Comparison of ENCODE assay signal across 25 mouse cellular contexts in the genomic region with DNA sequence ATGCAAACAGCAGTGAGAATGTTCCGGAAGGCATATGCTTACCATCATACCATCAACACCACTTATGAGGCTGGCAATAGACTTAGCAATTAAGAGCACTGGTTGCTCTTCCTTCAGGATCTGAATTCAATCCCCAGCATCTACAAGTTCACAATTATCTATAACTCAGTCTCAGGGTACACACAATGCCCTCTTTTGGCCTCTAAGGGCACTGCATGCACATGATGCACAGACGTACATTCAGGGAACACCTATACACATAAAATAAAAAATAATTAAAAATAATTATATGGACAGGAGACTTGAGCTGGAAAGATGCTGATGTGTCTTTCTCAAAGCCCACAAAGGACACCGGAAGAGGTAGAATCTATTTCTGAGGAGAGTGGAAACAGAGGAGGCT. TPM values are rescaled to one million over a fixed set of nuclear protein-coding genes. Genes with fewer than 3 reads are reported as not detected.
A peak's percentile ranks its signal among the peaks of the same experiment; 100 is the strongest.
DNase-seq lines count a peak whose midpoint lies in the region; ATAC-seq and TF ChIP-seq lines count a peak whose summit lies in the region.
"Had no signal": no experiment of that assay in that cellular context is flagged by ENCODE, and none has a peak within 500 bp of the region (broad histone marks: within the 10 kb centered on the region; RNA-seq: fewer than 3 reads in every experiment).

No protein-coding gene starts in this region.

- TF ChIP-seq EP300 in stomach, postnatal 0 days (optimal IDR thresholded peaks at IDR 0.05), result no peak

- H3K4me2 ChIP-seq in forebrain, postnatal 0 days (ENCODE audit: low read depth), result no peak overlapping the region
- no peak overlapping the region for H3K4me2 ChIP-seq in forebrain, embryonic 12.5 days
- no peak overlapping the region for H3K4me2 ChIP-seq in stomach, postnatal 0 days (replicated peaks; ENCODE audit: low read depth)
- H3K4me2 ChIP-seq: hindbrain, embryonic 14.5 days; liver, embryonic 12.5 days; neural tube, embryonic 13.5 days had no signal

- no peaks in the 10 kb centered on the region for H3K36me3 ChIP-seq in forebrain, postnatal 0 days (ENCODE audit: insufficient read depth)
- no peaks in the 10 kb centered on the region for H3K36me3 ChIP-seq in forebrain, embryonic 12.5 days (replicated peaks)
- H3K36me3 ChIP-seq in stomach, postnatal 0 days (ENCODE audit: control insufficient read depth, insufficient read depth, low read length), result no peaks in the 10 kb centered on the region
- H3K36me3 ChIP-seq: embryonic facial prominence, embryonic 10.5 days; liver, embryonic 12.5 days; neural tube, embryonic 13.5 days had no signal

- no peak for ATAC-seq in forebrain, postnatal 0 days
- ATAC-seq in forebrain, embryonic 12.5 days (ENCODE audit: low FRiP score), result no peak
- no peak for ATAC-seq in stomach, postnatal 0 days (ENCODE audit: low FRiP score, low TSS enrichment)
- ATAC-seq: forebrain, embryonic 16.5 days; liver, embryonic 12.5 days had no signal

- H3K9me3 ChIP-seq in forebrain, postnatal 0 days (ENCODE audit: low read length), result no peaks in the 10 kb centered on the region
- no peaks in the 10 kb centered on the region for H3K9me3 ChIP-seq in forebrain, embryonic 12.5 days
- no peaks in the 10 kb centered on the region for H3K9me3 ChIP-seq in stomach, postnatal 0 days (ENCODE audit: control insufficient read depth, low read length)
- H3K9me3 ChIP-seq: embryonic facial prominence, embryonic 10.5 days; liver, embryonic 12.5 days; neural tube, embryonic 13.5 days had no signal

- WGBS in forebrain, postnatal 0 days, result 87% methylated on average over 3 of the region's 3 CpGs
- WGBS in forebrain, embryonic 12.5 days, result 85% methylated on average over 3 of the region's 3 CpGs
- 85% methylated on average over 3 of the region's 3 CpGs for WGBS in stomach, postnatal 0 days

- H3K4me1 ChIP-seq in forebrain, postnatal 0 days (ENCODE audit: insufficient read depth), result no peaks in the 10 kb centered on the region
- no peaks in the 10 kb centered on the region for H3K4me1 ChIP-seq in forebrain, embryonic 12.5 days
- no peaks in the 10 kb centered on the region for H3K4me1 ChIP-seq in stomach, postnatal 0 days (replicated peaks; ENCODE audit: control insufficient read depth, insufficient read depth)
- H3K4me1 ChIP-seq: embryonic facial prominence, embryonic 10.5 days; liver, embryonic 12.5 days; neural tube, embryonic 13.5 days had no signal

- 0 out of 2 replicates have a peak, but pooled peaks have one; percentile 4 for TF ChIP-seq CTCF in forebrain, postnatal 0 days (IDR thresholded peaks at IDR 0.05; ENCODE audit: low read depth)
- peak; percentile 58 for TF ChIP-seq CTCF in layer of hippocampus, adult 2 months (conservative IDR thresholded peaks at IDR 0.05)
- peak; percentile 45 for TF ChIP-seq CTCF in stomach, postnatal 0 days (IDR thresholded peaks at IDR 0.05; ENCODE audit: low read depth)

- no peak overlapping the region for H3K9ac ChIP-seq in forebrain, postnatal 0 days
- no peak overlapping the region for H3K9ac ChIP-seq in forebrain, embryonic 12.5 days
- H3K9ac ChIP-seq in stomach, postnatal 0 days (ENCODE audit: low read length), result no peak overlapping the region
- H3K9ac ChIP-seq: hindbrain, embryonic 14.5 days; liver, embryonic 12.5 days; neural tube, embryonic 13.5 days had no signal

- H3K4me3 ChIP-seq in forebrain, postnatal 0 days (ENCODE audit: low read depth, low read length), result no peak overlapping the region
- no peak overlapping the region for H3K4me3 ChIP-seq in forebrain, embryonic 12.5 days (replicated peaks)
- no peak overlapping the region for H3K4me3 ChIP-seq in layer of hippocampus, adult 2 months
- H3K4me3 ChIP-seq in stomach, postnatal 0 days (ENCODE audit: low read depth, low read length), result no peak overlapping the region
- H3K4me3 ChIP-seq: embryonic facial prominence, embryonic 10.5 days; liver, embryonic 12.5 days; neural tube, embryonic 13.5 days had no signal

- no peaks in the 10 kb centered on the region for H3K27me3 ChIP-seq in forebrain, postnatal 0 days (ENCODE audit: insufficient read depth, low read length)
- H3K27me3 ChIP-seq in forebrain, embryonic 12.5 days, result no peaks in the 10 kb centered on the region
- H3K27me3 ChIP-seq in stomach, postnatal 0 days (ENCODE audit: control insufficient read depth, insufficient read depth, low read length), result no peaks in the 10 kb centered on the region
- H3K27me3 ChIP-seq: neural tube, embryonic 13.5 days had no signal

- H3K27ac ChIP-seq in forebrain, postnatal 0 days (ENCODE audit: low read depth, low read length), result no peak overlapping the region
- H3K27ac ChIP-seq in forebrain, embryonic 12.5 days, result no peak overlapping the region
- no peak overlapping the region for H3K27ac ChIP-seq in layer of hippocampus, adult 2 months
- H3K27ac ChIP-seq in stomach, postnatal 0 days (replicated peaks), result no peak overlapping the region
- H3K27ac ChIP-seq: embryonic facial prominence, embryonic 10.5 days; hindbrain, embryonic 14.5 days; liver, embryonic 12.5 days; neural tube, embryonic 13.5 days had no signal

- no peak for DNase-seq in forebrain, postnatal 0 days
- no peak for DNase-seq in layer of hippocampus, adult 2 months (ENCODE audit: low spot score in 2 of 2)
- no peak for DNase-seq in layer of hippocampus, adult 9-10 months (ENCODE audit: low spot score)
- peak; percentile 16 for DNase-seq in retina, embryonic 14.5 days (ENCODE audit: low spot score)
- no peak for DNase-seq in retina, postnatal 1 day
- no peak for DNase-seq in stomach, postnatal 0 days (ENCODE audit: low spot score)
- DNase-seq in thymus, postnatal 0 days (ENCODE audit: low spot score), result no peak
- DNase-seq: adrenal gland, adult 2 months; cerebellum, adult 11 months; cerebellum, postnatal 25 days; kidney, adult 11 months; kidney, postnatal 36 days; lung, postnatal 10 days; thymus, postnatal 36 days had no signal

RNA-seq across cellular contexts. Expression of gene Ppp1r1a, which starts 10.2 kb away (rescaled TPM):
- total RNA-seq in forebrain, postnatal 0 days (2014; rRNA removed), result 109 and 128 TPM in 2 replicates
- polyA plus RNA-seq in forebrain, postnatal 0 days (2015; fragmentation: Nextera tagmentation; extraction: Ambion mirVana), result 206 and 236 TPM in 2 replicates
- 55.9 and 57.7 TPM in 2 replicates for polyA plus RNA-seq in forebrain, embryonic 12.5 days (2016; fragmentation: Nextera tagmentation; extraction: Ambion mirVana)
- 100 to 1,000 TPM; 118 to 136 TPM for total RNA-seq in layer of hippocampus, adult 2 months (2021)
- polyA plus RNA-seq in stomach, postnatal 0 days (2015; fragmentation: Nextera tagmentation; extraction: Ambion mirVana), result 7.1 and 7.7 TPM in 2 replicates
- 1.7 and 2.0 TPM in 2 replicates for polyA plus RNA-seq in thymus, postnatal 0 days (2015; fragmentation: Nextera tagmentation; extraction: Ambion mirVana)
- total RNA-seq: monocyte, adult 5-6 weeks had no signal

RNA-seq across cellular contexts. Expression of gene Glycam1, which starts 16.9 kb away (rescaled TPM):
- total RNA-seq in forebrain, postnatal 0 days (2014; rRNA removed), result not detected in 2 replicates
- polyA plus RNA-seq in forebrain, postnatal 0 days (2015; fragmentation: Nextera tagmentation; extraction: Ambion mirVana), result 0.24 TPM in 1 of 2 replicates, not detected in the other
- not detected in 2 replicates for polyA plus RNA-seq in forebrain, embryonic 12.5 days (2016; fragmentation: Nextera tagmentation; extraction: Ambion mirVana)
- total RNA-seq in layer of hippocampus, adult 2 months (2021), result 1 to 10 TPM in 1 of 2 experiments, not detected in 1; 1.7 TPM
- polyA plus RNA-seq in stomach, postnatal 0 days (2015; fragmentation: Nextera tagmentation; extraction: Ambion mirVana), result 1.7 and 3.4 TPM in 2 replicates
- polyA plus RNA-seq in thymus, postnatal 0 days (2015; fragmentation: Nextera tagmentation; extraction: Ambion mirVana), result not detected in 2 replicates
- total RNA-seq: adrenal gland, adult 2 months; gastrocnemius, adult 8-10 months; left cerebral cortex, postnatal 25 days; monocyte, adult 5-6 weeks had no signal
- polyA plus RNA-seq: adrenal gland, adult 2 months; embryonic facial prominence, embryonic 10.5 days; forebrain, embryonic 16.5 days; heart, postnatal 0 days; hindbrain, embryonic 14.5 days; liver, embryonic 12.5 days; neural tube, embryonic 13.5 days; testis, adult 2 months had no signal

RNA-seq across cellular contexts. Expression of gene Pde1b, which starts 45.1 kb away (rescaled TPM):
- total RNA-seq in forebrain, postnatal 0 days (2014; rRNA removed), result 78.8 and 79.0 TPM in 2 replicates
- polyA plus RNA-seq in forebrain, postnatal 0 days (2015; fragmentation: Nextera tagmentation; extraction: Ambion mirVana), result 43.4 and 54.1 TPM in 2 replicates
- 42.7 and 45.8 TPM in 2 replicates for polyA plus RNA-seq in forebrain, embryonic 12.5 days (2016; fragmentation: Nextera tagmentation; extraction: Ambion mirVana)
- total RNA-seq in layer of hippocampus, adult 2 months (2021), result 100 to 1,000 TPM; 109 to 117 TPM
- polyA plus RNA-seq in stomach, postnatal 0 days (2015; fragmentation: Nextera tagmentation; extraction: Ambion mirVana), result 5.0 and 5.8 TPM in 2 replicates
- 2.6 and 3.6 TPM in 2 replicates for polyA plus RNA-seq in thymus, postnatal 0 days (2015; fragmentation: Nextera tagmentation; extraction: Ambion mirVana)

Comparison
In these comparisons a context has a peak if more than half of its experiments do, and no peak if none do; other contexts are left out.
1. CTCF ChIP-seq: peak in every context shown above with its lines; median percentile 58 in layer of hippocampus, adult 2 months; 45 in stomach, postnatal 0 days; 4 in forebrain, postnatal 0 days.